Mouse (Mus musculus): ENCODE measurements at regions not wholly inside any gene's neighbourhood (a gene's known extent, or its start where the extent isn't known, plus 50 kb on each side); places are given as distances from the start of the nearest gene placed in this dataset.

DNA sequence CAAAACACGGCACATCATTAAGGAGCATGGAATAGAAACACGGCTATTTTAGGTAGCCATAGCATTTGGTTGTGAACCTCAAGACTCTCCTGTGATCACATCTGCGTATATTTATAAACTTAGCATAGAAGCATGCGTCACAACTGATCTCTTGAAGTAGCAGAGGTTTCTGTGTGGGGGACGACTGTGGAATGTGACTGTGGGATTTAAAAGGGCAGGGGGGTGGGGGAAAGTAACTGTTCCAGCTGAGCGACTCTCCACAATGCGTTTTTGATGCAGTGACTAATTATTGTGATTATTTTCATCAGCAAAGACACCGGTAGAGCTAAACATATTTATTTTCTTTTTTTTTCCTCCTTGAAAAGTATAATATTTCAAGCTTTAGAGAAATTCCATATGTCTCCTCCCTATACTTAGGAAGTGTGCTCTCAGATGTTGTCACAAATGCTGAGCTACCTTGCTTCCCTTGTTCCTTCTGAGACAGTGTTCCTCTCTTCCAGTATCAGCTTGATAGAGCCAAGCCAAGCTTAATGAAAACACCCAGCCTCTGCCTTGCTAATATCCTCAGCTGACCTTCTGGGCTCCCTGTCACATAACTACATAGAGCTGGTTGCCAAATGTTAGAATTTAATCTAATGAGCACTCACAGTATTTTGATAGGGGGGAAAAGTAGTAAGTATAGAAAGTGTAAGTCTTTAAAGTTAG lies 75.0 kb upstream of the Magi3 start:
- peak; percentile 67 for DNase-seq (ENCODE audit: low spot score)

DNA sequence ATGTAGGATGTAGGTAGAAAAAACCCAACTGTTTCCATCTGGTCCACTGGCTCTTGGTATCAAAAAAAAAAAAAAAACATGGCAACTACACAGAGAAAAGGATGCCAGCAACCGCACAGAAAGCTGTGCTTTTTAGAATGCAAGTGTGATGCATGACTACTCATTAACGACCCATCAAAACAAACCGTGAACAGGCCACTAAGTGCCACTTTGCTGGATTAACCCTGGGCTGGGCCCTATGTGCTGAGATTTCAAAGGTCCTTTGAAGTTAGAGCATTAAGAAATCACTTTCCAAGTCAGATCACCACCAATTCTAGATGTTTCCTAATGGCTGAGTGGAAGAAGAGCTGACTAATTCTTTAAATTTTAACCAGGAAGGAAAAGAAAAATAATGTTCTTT lies 73.7 kb upstream of the Magi3 start:
- DNase-seq (ENCODE audit: low spot score), result no peak

DNA sequence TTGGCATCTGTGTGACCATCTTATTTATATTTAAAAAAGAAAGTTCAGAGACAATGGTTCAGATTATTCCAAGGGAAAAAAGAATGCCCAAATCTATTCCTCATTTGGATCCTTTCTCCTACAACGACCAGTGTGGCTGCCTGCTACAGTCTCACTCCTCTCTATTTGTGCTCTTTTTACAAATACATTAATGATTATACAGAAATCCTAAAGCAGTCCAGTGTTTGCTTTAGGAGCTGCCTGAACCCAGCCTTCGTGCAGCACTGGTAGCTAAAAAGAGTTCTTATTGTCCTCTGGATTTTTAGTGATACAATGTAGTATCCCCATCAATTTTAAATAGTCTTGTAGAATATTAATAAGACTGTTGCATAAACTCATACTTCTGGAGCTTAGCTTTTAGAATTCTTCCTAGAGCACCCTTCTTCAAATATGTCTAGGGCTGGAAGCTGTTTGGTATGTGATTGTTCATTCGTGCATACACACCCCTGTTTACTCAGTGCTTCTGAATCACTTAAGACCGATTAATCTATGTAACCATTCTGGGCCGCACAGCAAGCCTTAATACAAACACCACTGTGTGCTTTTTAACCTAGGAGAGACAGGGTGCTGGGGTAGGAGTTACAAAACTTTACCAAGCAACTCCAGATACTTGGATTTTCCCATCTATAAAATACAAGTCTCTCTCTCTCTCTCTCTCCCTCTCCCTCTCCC lies 69.0 kb upstream of the Magi3 start:
- DNase-seq (ENCODE audit: low spot score), result no peak

DNA sequence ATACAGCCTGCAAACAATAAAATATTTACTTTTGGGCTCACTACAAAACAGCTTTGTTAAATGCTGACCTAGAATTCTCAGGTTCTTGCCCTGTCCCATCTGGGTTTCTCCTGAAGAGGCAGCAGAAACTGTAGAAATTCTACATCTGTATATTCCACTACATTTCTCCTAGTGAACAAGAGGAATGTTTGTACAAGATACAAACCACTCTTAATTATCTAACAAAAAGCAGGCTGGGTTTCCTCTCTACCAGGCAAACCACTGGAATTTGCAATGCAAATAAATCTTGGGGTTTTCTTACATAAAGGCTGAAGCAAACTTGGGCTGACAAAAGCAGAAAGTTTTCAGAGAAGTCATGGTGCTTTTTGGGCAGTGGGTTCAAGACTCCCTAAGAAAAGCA lies 67.7 kb upstream of the Magi3 start:
- no peak for DNase-seq (ENCODE audit: low spot score)

DNA sequence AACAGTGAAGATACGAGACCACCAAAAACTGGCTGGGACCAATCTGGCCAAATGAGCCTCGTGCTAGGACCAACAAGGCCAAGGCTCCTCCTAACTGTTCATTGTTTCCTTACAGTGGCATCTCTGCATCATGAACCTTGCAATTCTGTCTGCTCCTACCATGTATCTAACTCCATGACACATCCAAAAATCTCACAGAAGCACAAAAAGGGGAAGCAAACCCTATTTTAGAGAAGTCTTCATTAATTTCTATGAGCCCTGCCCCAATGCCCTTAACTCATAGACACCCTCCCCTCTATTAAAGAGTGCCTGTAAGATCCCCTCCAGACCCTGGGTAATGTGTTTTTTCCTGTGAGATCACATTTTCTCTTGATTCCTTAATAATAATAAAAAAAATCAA lies 64.8 kb upstream of the Magi3 start:
- no peak for DNase-seq (ENCODE audit: low spot score)

DNA sequence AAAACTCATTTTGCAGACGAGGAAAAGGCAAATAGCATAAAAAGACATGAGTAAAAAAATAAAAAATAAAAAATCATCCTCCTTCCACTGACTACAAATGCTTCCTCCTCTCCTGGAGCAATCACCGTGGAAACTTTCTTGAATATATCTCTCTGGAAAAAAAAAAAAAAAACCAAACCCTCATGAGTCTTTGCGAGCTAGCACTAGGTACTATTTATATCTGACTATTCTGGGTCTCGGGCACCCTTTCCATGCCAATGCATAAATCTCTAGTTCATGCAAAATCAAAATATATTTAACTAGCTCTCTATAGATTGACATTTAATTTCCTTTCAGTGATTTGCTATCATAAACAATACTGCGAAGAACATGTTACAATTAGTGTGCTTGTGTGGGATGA lies 63.7 kb upstream of the Magi3 start:
- no peak for DNase-seq (ENCODE audit: low spot score)

DNA sequence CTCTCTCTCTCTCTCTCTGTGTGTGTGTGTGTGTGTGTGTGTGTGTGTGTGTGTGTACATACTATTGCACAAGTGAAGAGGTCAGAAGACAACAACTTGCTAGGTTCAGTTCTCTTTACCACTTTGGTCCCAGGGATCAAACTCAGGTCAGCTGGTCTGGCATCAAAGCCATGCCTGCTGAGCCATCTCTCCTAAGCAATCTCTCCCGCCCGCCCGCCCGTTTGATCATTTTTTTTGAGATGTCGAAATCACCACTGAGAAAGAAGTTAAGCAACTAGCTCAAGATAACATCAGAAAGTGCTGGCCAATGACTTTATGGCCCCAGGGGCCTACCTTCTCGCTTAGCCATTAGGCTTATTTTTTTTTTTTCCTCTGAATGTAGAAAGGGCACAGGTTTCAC lies 59.3 kb upstream of the Magi3 start:
- DNase-seq (ENCODE audit: low spot score), result no peak

DNA sequence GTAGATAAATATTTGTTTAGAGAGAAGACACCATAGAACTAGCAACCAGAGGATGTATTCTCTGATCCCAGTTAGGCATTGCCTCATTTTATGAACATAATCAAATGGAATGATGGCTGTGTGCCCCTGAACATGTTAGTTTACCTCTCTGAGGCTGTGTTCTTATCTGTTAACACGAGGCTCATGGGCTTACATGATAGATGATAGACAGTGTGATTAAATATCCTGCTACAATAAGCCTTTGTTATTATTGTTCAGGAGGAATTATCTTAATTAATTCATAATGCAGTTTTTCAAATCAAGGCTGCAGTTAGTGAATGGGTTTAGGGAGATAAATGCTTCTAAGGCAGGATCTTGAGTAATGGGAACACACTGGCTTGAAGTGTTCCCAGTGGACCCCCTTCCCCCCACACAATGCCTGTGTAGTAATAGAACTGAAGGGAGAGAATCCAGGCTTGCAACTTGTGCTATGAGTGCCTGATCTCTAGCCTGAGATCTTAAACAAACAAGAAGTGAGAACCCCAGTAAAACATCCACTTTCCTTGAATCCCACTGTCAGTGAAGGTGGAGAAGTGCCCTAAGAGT lies 54.6 kb upstream of the Magi3 start:
- no peak for DNase-seq (ENCODE audit: low spot score)

DNA sequence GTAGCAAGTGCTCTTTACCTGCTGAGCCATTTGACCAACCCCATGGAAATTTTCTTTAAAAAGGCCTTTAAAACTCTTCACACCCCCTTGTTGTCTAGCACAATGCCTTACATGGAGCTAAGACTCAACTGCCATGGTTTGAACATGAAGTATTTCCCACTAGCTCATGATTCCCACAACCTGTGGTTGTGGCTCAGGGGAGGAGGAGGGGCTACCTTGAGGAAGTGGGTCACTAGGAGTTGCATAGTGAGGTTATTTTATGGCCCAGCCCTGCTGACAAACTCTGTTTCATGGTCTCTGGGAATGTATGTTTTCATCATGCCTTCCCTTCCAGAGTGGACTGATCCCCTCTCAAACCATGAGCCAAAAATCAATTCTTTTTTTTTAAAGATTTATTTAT lies 53.9 kb upstream of the Magi3 start:
- no peak for DNase-seq (ENCODE audit: low spot score)

Data from retina, embryonic 14.5 days (tissue).